Mouse (Mus musculus): ENCODE measurements around the gene Ear1.
"Not testable (repeated sequence)": the region's sequence is repeated elsewhere in the genome, so short reads cannot be mapped to it uniquely, and the experiment has no call there.

Ear1 gene

GRCm38 (mm10) chr14:43796069-43796904 is 79.0 kb downstream of the Ear1 start:
- DNase-seq = no peak

- DNase-seq = not testable (repeated sequence)
These were observed 81.5 kb downstream of the Ear1 start for GRCm38 (mm10) chr14:43793811-43794210.

- DNase-seq = not testable (repeated sequence)
These were observed 90.7 kb downstream of the Ear1 start, which contains the start of gene Gm8180 for GRCm38 (mm10) chr14:43784645-43785044. TSS of gene Gm8180 (minus strand) at chr14:43784745.

Measured in embryo, embryonic 11 days (tissue).